Mouse (Mus musculus) embryonic fibroblast, embryonic 13.5 days (primary cell): Measurements from ENCODE around the gene Sox2.

Source experiments
- CTCF ChIP-seq: IDR thresholded peaks from 2 replicates; pipeline ENCODE4 v1.5.1; 2011; ENCODE audit warnings: mild to moderate bottlenecking, control low read depth, low read length, moderate library complexity, borderline replicate concordance; ENCODE audit not compliant: insufficient read depth
- POLR2A ChIP-seq: IDR thresholded peaks from 2 replicates; pipeline ENCODE4 v1.6.1; 2011; ENCODE audit warnings: low read depth, mild to moderate bottlenecking, control low read depth, low read length, moderate library complexity

DNA sequence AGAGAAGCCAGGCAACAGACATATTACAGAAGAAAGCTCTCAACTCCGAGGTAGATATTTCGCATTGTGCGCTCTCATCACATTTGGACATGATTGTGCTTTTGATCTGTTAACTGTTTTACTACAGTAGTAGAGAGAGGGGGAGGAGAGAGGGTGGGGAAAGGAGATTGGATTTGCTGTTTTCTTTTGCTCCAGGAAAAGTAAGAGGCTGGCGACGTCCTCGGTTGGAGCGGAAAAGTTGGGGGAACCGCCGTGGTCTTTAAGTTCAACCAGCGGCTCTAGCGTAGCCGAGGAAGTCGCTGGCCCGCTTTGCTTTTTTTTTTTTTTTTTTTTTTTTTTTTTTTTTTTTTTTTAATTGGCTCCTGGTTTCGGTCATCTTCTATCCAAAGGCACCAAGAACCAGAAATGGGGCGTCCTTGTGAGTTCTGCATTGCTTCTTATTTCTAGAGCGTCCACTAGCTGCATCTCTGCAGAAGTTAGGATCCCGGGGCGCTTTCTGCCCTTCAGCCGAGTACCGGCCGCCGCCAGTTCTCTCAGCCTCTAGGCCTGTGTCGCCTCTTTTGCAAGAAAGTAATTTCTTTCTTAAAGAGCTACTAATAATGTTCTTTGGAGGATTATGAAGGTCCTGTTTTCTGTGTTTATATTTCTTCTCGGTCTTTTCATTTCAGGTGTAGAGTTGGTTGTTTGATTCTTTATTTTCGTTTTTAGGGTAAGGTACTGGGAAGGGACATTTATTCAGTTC, 3.2 kb downstream of the Sox2 start:
- TF ChIP-seq CTCF = no peak
- no peak for TF ChIP-seq POLR2A
